Mouse (Mus musculus): ENCODE measurements around the gene Pigl. TPM values are rescaled to one million over a fixed set of nuclear protein-coding genes. Genes with fewer than 3 reads are reported as not detected.
"Not testable (repeated sequence)": the region's sequence is repeated elsewhere in the genome, so short reads cannot be mapped to it uniquely, and the experiment has no call there.

Gene Pigl
- total RNA-seq (2021) = 1 to 10 TPM; 6.5 to 7.2 TPM
- long read RNA-seq, experiment 1, partial matches to known transcripts = 0 of 9 reads
- long read RNA-seq, experiment 1, other reads (novel, unspliced or antisense) = 7 of 9 reads
- long read RNA-seq, experiment 2, partial matches to known transcripts = 1 of 5 reads
- long read RNA-seq, experiment 2, other reads (novel, unspliced or antisense) = 3 of 5 reads

DNA sequence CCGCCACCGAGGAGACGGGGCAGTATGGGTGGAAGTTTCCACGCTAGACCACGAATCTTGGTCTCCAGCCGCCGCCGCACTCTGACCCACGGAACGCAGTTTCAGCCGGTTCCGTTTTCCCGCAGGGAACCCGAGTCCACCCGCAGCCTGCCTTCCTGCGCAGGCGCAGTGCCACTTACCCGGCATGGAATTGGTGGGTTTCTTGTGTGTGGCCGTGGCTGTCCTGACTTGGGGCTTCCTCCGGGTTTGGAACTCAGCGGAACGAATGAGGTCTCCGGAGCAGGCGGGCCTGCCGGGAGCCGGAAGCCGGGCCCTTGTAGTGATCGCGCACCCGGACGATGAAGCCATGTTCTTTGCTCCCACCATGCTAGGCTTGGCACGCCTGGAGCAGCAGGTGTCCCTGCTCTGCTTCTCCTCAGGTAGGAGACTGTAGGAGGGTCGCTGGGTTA lies at the start of gene Pigl, which contains the start of gene Ncor1:
Gene Pigl, plus strand, starts transcription at position 185 of the 449 bp plus-strand sequence.
Gene Ncor1, minus strand, starts transcription at position 266 of the 449 bp plus-strand sequence.
- intact Hi-C loops (cut with DNase I) = loop anchor here (5.0 kb wide), 1 partner anchor 79 kb away; the partner anchor contains the start of gene Cenpv
- peak; percentile 89 to 93 for DNase-seq (ENCODE audit: low spot score in 2 of 2)

GRCm38 (mm10) chr11:62408848-62409247 lies 49.4 kb upstream of the Pigl start:
- intact Hi-C loops (cut with DNase I) = no loop called here
- DNase-seq (ENCODE audit: low spot score in 2 of 2) = peak in 1 of 2 experiments; percentile 15

DNA sequence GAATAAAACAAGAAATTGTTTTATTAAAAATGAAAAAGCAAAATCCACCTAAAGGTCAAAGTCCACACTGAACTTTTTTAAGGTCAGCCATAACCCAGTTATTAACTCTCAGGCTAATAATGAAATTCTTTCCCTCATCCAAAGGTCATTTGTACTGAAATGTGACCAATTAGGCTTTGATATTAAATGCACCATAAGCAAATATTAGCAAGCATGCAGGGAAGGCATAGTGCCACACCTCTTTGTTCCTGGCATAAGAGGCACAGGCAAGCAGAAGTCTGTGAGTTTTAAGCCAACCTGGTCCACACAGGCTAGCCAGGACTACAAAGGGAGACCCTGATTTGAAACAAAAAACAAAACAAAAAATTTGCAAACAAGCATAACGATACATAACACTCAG lies 48.6 kb upstream of the Pigl start:
- intact Hi-C loops (cut with DNase I) = no loop called here
- no peak for DNase-seq (ENCODE audit: low spot score in 2 of 2)

GRCm38 (mm10) chr11:62415026-62415425 lies 43.2 kb upstream of the Pigl start:
- intact Hi-C loops (cut with DNase I) = no loop called here
- no peak for DNase-seq (ENCODE audit: low spot score in 2 of 2)

- DNase-seq (ENCODE audit: low spot score in 2 of 2) = no peak
- intact Hi-C loops (cut with DNase I) = no loop called here
These were observed 33.7 kb upstream of the Pigl start for GRCm38 (mm10) chr11:62424525-62424924.

GRCm38 (mm10) chr11:62426266-62426665 lies 32.0 kb upstream of the Pigl start:
- no peak for DNase-seq (ENCODE audit: low spot score in 2 of 2)
- intact Hi-C loops (cut with DNase I) = no loop called here

DNA sequence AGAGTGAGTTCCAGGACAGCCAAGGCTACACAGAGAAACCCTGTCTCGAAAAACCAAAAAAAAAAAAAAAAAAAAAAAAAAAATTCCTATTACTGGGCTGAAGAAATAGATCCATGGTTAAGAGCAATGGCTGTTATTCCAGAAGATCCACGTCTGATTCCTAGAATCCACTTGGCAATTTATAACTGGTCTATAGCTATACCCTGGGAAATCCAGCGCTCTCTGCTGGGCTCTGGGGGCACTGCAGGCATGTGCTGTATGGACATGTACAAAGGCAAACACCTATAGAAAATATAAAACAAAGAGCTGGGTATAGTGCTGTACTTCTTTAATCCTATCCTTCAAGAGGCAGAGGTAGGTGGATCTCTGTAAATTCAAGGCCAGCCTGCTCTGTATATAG lies 31.2 kb upstream of the Pigl start:
- intact Hi-C loops (cut with DNase I) = no loop called here
- no peak for DNase-seq (ENCODE audit: low spot score in 2 of 2)

DNA sequence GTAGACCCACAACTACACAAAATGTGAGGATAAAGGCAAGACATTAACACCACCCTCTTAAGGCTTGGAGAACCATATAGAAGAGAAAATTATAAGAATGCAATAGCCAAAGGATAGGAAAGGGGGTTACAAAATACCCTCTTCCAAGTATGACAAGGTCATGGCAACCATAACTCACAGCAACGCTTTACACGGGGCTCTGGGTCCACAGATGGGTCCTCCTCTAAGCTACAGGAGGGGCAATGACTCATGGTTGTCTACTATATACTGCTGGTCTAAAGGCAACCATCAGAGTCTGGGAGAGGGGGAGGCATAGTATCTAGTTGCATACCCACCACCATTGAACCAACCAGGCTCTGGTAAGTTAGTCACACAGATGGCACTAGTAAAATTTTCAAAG lies 26.0 kb upstream of the Pigl start:
- intact Hi-C loops (cut with DNase I) = no loop called here

GRCm38 (mm10) chr11:62440670-62441315 lies 17.5 kb upstream of the Pigl start:
- intact Hi-C loops (cut with DNase I) = no loop called here
- DNase-seq (ENCODE audit: low spot score in 2 of 2) = no peak

More for the DNA sequence above, 26.0 kb upstream of the Pigl start:
- no peak for DNase-seq (ENCODE audit: low spot score in 2 of 2)

DNA sequence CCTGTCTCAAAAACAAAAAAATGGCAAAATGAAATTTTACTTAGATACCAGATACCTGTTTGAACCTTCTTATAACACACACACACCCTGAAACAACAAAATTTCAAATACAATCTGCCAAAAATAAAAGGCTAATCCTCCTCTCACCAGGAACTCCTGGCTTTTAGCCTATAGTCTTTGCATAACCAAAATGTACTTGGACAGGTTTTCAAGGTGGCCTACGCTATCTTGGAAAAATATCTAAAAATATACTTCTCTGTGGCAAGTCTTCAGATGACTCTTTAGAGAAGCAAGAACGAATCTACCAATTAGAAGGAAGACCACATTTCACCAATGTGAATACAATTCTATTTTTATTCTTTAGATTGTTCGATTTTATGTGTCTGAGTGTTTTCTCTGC lies 12.5 kb upstream of the Pigl start:
- intact Hi-C loops (cut with DNase I) = no loop called here
- DNase-seq (ENCODE audit: low spot score in 2 of 2) = no peak

DNA sequence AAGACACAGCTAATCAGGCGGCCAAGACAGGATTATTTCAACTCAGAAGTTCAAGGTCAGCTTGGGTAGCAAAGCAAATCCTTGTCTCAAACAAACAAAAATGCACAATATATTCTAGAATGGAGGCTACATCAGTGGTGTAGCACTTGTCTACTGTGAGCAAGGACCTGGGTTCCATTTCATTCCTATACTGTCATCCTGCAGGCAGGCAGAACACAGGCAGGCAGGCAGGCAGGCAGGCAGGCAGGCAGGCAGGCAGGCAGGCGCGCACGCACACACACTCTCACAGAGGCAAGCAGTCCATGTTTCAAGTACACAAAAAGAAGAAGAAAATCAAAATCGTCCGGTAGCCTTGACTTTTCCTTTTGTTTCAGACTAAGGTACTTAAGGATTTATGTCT lies 9.3 kb upstream of the Pigl start:
- no peak for DNase-seq (ENCODE audit: low spot score in 2 of 2)
- intact Hi-C loops (cut with DNase I) = no loop called here

GRCm38 (mm10) chr11:62455193-62455592 lies 3.1 kb upstream of the Pigl start:
- DNase-seq (ENCODE audit: low spot score in 2 of 2) = no peak
- intact Hi-C loops (cut with DNase I) = loop anchor here (5.0 kb wide), 1 partner anchor 82 kb away; the partner anchor contains the start of gene Cenpv

DNA sequence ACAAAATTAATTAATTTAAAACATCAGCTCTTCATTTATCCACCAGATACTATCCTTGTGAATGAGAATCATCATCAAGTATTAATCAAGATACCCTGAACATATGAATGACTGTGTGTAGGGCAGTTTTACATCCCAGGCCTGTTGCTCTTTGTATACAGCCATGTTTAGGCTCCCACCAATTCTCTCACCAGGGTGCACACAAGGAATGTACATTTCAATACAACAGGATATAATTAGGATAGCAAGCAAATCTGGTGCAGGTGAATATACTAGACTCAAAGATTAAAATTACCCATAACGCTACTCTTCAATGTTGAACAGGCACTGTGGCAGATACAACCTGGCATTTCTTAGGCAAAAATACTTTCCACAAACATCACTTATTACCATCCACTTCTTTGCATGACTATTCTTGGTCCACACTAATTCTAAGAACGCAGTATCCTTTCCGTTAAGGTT lies 2.2 kb upstream of the Pigl start:
- intact Hi-C loops (cut with DNase I) = loop anchor here (5.0 kb wide), 1 partner anchor 81 kb away; the partner anchor contains the start of gene Cenpv
- DNase-seq (ENCODE audit: low spot score in 2 of 2) = no peak

DNA sequence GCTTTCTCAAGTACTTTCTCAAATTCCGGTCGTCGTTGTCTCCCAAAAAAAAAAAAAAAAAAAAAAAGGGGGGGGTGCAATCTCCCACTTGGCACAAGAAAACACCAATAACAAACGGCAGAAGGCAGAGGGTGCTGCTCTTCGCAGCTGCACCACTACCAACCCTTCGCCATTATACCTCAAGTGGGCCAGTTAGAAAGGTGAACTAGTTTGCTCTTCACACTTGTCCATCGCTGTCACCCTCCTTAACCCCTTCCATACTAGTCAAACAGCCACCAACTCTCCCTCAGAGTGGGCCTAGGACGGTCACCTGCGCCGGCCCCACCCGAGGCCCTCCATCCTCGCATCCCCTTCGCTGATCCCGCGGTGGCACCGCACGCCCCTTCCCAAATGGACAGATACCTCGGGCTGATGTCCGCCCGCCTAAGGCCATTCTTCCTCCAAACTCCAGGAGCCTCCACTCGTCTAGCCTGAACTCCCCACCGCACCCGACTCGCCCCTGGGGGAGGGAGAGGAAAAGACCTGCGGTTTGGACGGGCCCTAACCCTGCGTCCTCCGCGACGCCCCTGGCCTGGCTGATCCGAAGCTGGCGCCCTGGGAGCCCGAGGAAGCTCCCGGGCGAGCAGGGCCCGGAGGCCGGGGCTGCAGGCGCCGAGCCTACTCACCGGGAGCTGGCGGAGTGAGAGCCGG lies 1.6 kb upstream of the Pigl start:
- peak; percentile 21 to 24 for DNase-seq (ENCODE audit: low spot score in 2 of 2)
- intact Hi-C loops (cut with DNase I) = loop anchor here (5.0 kb wide), 1 partner anchor 81 kb away; the partner anchor contains the start of gene Cenpv

GRCm38 (mm10) chr11:62457241-62457890 lies 894 bp upstream of the Pigl start:
- intact Hi-C loops (cut with DNase I) = loop anchor here (5.0 kb wide), 1 partner anchor 80 kb away; the partner anchor contains the start of gene Cenpv

GRCm38 (mm10) chr11:62457891-62458270 lies 379 bp upstream of the Pigl start:
- peak in 1 of 2 experiments; percentile 10 for DNase-seq (ENCODE audit: low spot score in 2 of 2)
- intact Hi-C loops (cut with DNase I) = loop anchor here (5.0 kb wide), 1 partner anchor 79 kb away; the partner anchor contains the start of gene Cenpv

More at GRCm38 (mm10) chr11:62457241-62457890, 894 bp upstream of the Pigl start:
- peak; percentile 71 to 86 for DNase-seq (ENCODE audit: low spot score in 2 of 2)

DNA sequence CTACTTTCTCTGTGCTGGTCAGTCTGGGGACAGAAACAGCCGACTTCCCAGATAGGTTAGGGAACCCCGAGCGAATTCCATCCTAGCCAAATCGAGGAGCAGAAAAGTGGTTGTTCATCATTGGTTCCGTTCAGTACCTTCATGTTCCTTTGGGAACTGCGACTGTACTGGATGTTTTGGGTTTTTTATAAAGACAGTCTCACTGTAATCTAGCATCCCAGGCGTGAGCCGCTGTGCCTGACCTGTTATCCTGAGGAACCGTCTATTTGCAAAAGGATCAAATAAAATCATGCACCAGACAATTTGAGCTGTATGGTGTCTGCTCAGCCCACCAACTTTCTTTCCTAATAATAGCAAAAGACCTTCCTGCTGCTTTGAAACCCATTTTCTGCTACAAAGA lies 520 bp downstream of the Pigl start:
- DNase-seq (ENCODE audit: low spot score in 2 of 2) = no peak
- intact Hi-C loops (cut with DNase I) = loop anchor here (5.0 kb wide), 1 partner anchor 79 kb away; the partner anchor contains the start of gene Cenpv

DNA sequence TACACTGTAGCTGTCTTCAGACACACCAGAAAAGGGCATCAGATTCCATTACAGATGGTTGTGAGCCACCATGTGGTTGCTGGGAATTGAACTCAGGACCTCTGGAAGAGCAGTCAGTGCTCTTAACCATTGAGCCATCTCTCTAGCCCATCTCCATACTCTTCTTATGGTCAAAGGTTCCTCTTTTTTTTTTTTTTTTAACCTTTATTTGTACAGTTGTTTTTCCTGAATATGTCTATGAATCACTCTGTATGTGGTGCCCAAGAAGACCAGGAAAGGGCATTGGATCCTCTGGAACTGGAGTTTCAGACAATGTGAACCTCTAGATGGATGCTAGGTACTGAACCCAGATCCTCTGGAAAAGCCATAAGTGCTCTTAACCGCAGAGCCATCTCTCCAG lies 4.3 kb downstream of the Pigl start:
- intact Hi-C loops (cut with DNase I); DNase-seq (ENCODE audit: low spot score in 2 of 2): not testable (repeated sequence)

DNA sequence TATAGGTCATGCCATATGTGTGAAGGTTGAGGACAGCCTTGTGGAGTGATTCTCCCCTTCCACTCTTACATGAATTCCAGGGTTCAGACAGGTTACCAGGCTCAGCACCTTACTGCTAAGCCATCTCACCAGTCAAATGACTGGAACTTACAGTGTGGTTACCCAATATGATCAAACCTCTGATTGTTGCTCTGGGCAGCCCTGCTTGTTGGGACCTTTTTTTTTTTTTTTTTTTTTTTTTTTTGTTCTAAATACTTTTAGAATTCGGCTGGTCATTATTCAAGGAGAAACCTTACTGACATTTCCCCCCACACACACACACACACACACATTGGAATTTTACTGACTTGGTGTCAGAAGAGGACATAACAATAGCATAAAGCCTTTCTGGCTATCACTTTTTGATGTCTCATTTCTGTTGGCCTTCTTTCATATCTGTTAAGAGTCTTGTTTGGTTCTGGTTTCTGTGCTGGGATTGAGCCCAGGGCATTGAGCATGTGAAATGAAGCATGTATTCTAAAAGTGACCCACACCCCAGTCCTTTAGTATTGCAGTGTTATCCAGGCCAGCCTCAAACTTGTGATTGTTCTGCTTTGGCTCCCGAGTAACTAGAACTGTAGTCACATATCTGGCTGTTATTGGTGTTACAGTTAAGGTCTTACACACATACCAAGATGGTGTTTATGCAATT lies 5.1 kb downstream of the Pigl start:
- no peak for DNase-seq (ENCODE audit: low spot score in 2 of 2)
- intact Hi-C loops (cut with DNase I) = no loop called here
